Mouse (Mus musculus) olfactory bulb, adult 2 months (tissue): ENCODE measurements at regions not wholly inside any gene's neighbourhood (a gene's known extent, or its start where the extent isn't known, plus 50 kb on each side); places are given as distances from the start of the nearest gene placed in this dataset.

Experiments used
- H3K27ac ChIP-seq: fragments of 200-500 bp; 2 replicates; pipeline ENCODE4 v1.5.1; 2012; ENCODE audit warnings: low read depth, low read length; ENCODE audit not compliant: insufficient read depth
- H3K4me1 ChIP-seq: fragments of 200-500 bp; 2 replicates; pipeline ENCODE4 v1.6.1; 2012; ENCODE audit warnings: low read length; ENCODE audit not compliant: control insufficient read depth, insufficient read depth
- H3K4me3 ChIP-seq: fragments of 200-500 bp; 2 replicates; pipeline ENCODE4 v1.5.1; 2012; ENCODE audit warnings: mild to moderate bottlenecking, low read depth, low read length, moderate library complexity; ENCODE audit not compliant: insufficient read depth
- CTCF ChIP-seq: fragments of 200-500 bp; IDR thresholded peaks from 2 replicates; pipeline ENCODE4 v1.5.1; 2012; ENCODE audit warnings: low read depth, mild to moderate bottlenecking, low read length, moderate library complexity; ENCODE audit not compliant: insufficient read depth
- POLR2A ChIP-seq: fragments of 200-500 bp; IDR thresholded peaks from 2 replicates; pipeline ENCODE4 v1.6.1; 2012; ENCODE audit warnings: mild to moderate bottlenecking, low read depth, low read length, moderate library complexity; ENCODE audit not compliant: insufficient read depth
- WGBS: fragments of 180-500 bp; shearing (Covaris S2); methylation state at CpG from one replicate; pipeline ENCODE4 v1.1.7; 2018; 5-methylcytosine and 5-hydroxymethylcytosine counted together

DNA sequence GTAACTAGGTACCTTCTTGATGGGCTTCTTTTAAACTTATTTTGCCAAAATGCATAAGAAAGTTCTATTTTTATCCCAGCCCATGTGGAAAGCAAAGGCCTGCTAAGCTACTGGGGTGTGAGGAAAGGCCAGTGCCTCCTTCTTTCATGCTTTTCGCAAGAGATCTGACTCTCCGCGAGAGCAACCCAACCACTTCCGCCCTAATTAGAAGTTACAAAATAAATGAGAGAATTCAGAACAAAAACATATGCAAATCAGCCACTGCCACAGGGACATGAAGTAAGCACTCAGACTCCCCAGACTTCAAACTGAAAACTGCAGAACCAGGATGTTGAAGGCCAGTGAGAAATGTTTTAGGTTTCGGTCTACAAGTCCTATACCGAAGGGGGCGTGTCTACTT lies 91.4 kb downstream of the Edn1 start:
- 56% methylated on average over 7 of the region's 7 CpGs for WGBS
- Histone ChIP-seq H3K27ac (no peak overlapping the region), H3K4me3 (no peak overlapping the region), H3K4me1 (no peaks in the 10 kb centered on the region)
- no peak for TF ChIP-seq CTCF
- TF ChIP-seq POLR2A: no peak

DNA sequence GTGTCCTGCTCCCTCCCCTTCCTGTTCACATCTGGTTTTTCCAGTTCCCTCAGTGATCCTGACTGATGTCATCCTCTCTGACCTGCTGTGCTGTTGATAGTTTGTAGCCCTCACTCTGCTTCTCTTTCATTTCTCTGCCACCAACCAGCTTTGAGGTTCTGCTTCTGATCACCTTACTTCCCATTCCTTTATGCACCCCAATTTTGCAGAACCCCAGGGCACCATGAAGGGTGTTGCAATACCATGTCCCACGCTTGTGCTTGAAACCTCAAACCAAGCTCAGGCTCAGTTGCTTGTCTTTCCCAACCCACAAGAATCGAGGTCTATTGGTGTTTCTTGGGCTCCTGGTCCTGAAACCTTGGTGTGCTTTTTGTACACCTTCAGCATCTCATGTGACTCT lies 93.3 kb downstream of the Edn1 start:
- Histone ChIP-seq H3K4me1 (no peaks in the 10 kb centered on the region), H3K4me3 (no peak overlapping the region), H3K27ac (no peak overlapping the region)
- TF ChIP-seq CTCF (no peak), POLR2A (no peak)
- WGBS: 74% methylated on average over 2 of the region's 2 CpGs

DNA sequence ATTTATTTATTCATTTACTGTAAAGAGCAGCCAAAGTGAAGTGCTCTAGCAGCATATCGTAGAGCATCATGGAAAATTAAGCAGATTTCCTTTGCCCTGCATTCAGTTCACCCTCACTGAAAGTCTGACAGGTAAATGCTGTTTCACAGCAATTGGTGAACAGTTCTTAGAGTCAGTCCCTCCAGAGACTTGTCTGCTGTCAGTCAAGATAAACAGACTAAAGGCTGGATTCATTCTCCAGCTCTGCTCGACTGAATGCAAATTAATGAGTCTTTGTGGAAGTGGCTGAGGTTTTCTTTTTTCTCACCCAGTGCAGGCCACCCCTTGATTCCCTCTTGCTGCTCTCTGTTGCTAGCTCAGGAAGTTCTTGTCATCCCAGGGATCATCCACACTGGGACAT lies 100.2 kb downstream of the Edn1 start:
- TF ChIP-seq POLR2A: no peak
- TF ChIP-seq CTCF: no peak
- Histone ChIP-seq H3K27ac (no peak overlapping the region), H3K4me3 (no peak overlapping the region), H3K4me1 (no peaks in the 10 kb centered on the region)
- WGBS: 56% methylated on average over 2 of the region's 2 CpGs

DNA sequence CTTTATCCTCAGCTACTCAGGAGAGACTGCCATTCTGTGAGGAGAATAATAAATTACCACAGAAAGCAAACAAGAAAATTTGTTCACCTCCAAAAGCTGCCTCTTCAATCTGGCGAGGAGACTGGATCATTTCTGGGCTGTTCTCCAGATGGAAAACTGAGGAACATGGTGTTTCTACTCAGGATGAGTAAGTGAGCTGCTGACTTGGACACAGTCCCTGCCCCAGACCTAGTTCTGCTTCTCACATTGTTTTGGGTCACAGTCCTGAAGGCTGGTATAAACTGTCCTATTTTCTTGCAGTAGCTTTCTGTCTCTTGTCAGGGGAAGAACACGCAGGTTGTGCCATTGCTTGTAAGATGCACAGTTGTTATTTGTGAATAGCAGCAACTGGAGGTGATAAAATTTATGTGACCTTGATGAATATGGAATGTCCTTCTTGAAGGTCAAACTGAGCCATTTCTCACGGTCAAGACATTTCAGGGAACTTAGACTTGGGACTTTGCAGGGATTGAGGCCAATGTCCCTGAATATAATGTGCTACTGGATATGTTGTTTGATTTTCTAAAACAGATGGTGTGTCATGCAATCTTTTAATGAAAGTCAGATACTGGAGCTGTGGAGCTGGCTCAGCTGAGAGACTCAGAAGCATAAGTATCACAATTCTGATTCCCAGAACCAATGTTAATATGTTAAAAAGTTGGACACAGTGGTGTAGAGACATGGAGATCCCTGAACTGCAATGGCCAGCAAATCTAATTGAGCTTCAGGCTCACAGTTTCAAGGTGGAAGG lies 102.2 kb downstream of the Edn1 start:
- no peak for TF ChIP-seq POLR2A
- TF ChIP-seq CTCF: no peak
- no peak overlapping the region for H3K4me3 ChIP-seq
- H3K27ac ChIP-seq: no peak overlapping the region
- no peaks in the 10 kb centered on the region for H3K4me1 ChIP-seq
- WGBS: 75% methylated on average over 3 of the region's 3 CpGs

DNA sequence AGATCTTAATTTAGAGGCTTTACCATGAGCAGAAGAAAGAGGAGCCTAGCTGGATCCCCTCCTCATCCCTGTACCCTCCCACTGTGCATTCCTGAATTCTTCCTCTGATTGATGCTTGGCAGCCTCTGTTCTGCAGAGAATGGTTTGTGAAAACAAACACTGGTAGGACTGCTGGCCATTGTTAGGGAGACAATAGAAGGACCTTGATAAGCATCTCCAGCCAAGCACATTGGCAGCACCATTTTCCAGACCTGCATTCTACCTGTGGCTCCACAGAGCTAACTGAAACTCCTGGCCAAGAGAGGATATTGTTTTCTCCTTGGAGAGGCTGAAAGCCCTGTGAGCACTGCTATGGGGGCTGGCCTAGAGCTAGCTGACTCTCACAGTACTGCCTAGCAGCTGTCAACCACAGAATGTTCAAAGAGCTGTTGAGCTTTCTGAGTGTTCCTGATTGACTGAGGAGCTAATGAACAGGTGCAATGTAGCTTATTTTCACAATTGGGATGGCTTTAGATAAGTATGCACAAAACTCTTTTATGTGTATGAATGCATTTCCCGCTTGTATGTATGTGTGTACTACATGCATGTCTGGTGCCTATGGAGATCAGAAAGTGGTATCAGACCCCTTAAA lies 111.5 kb downstream of the Edn1 start:
- no peaks in the 10 kb centered on the region for H3K4me1 ChIP-seq
- H3K27ac ChIP-seq: no peak overlapping the region
- no peak overlapping the region for H3K4me3 ChIP-seq
- WGBS: 93% methylated on average over 1 of the region's 1 CpGs
- TF ChIP-seq CTCF (no peak), POLR2A (no peak)

DNA sequence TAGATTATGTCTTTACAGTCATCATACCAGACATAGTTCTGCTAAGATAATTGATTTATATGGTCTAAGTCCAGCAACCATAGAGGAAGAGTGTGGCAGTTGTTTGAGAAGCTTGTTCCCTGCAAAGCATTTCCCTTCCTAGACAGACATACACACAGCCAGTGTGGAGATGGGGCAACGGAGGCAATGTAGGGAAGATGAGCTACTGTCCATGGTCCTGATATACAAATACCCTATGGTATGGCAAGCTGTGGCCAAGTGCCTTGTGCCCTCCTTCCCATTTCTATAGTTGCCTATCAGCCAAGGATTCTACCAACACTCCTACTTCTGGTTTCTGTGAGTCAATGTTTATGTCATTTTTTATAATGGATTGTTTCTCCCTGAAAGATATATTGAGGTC lies 145.6 kb downstream of the Edn1 start:
- H3K4me3 ChIP-seq: no peak overlapping the region
- TF ChIP-seq CTCF (no peak), POLR2A (no peak)
- H3K4me1 ChIP-seq: no peaks in the 10 kb centered on the region
- H3K27ac ChIP-seq: no peak overlapping the region
- 45% methylated on average over 1 of the region's 1 CpGs for WGBS

DNA sequence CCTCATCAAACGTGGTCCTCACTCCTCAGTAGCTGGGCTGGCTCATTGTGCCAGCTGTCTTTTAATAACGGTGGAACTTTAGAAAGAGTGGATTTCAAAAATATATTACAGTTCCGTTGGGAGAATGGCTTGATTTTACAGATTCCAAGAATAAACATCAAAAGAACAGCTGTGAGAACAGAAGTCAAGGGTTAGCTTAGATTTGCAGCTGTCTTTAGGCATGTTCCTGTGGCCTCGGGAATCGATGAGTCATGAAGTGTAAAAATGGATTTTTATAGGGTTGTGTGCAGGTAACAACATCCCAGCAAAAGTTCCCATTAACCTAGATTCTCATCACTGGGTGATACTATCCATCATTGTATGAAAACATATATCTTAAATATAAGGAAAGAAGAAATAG lies 152.4 kb downstream of the Edn1 start:
- no peak for TF ChIP-seq CTCF
- TF ChIP-seq POLR2A: no peak
- WGBS: 60% methylated on average over 5 of the region's 5 CpGs
- Histone ChIP-seq H3K4me1 (no peaks in the 10 kb centered on the region), H3K4me3 (no peak overlapping the region), H3K27ac (no peak overlapping the region)

DNA sequence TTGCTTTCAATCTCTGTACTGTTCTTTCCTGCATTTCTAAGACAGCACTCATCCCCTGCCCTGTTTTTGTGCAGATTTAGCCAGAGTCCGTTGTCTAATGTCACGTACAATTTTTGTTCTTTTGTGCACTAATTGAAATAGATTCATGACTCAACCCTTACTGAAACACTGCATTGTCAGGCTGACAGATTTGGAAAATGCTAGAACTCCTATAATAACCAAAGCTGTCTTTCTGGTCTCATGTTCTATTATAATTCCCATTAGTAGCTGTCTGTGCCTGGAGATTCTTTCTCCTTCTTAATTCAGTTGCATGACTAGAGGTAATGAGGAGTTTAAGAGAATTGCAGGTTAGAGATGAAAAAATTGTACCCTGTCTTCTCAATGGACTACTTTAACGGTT lies 158.6 kb downstream of the Edn1 start:
- WGBS: 46% methylated on average over 3 of the region's 3 CpGs
- Histone ChIP-seq H3K4me3 (no peak overlapping the region), H3K27ac (no peak overlapping the region), H3K4me1 (no peaks in the 10 kb centered on the region)
- TF ChIP-seq POLR2A: no peak
- no peak for TF ChIP-seq CTCF

DNA sequence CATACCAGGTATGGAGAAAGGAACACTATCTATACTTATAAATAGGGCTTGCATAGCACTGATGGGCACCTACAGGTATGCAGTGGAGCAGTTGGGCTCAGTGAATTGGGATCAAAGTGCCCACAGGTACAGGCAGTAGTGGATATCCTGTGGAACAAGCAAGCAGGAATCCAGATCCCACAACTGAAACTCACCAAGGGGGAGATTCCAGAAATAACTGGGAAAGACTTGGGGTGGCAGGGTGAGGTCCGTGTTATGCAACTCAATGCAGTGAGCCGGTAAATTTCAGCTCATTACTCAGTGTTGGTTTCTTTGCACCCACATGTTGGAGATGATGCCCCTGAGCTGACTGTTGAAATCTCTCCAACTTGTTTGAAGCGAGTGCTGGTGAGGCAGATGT lies 177.5 kb downstream of the Edn1 start:
- Histone ChIP-seq H3K27ac (no peak overlapping the region), H3K4me3 (no peak overlapping the region), H3K4me1 (no peaks in the 10 kb centered on the region)
- 78% methylated on average over 3 of the region's 3 CpGs for WGBS
- no peak for TF ChIP-seq CTCF
- no peak for TF ChIP-seq POLR2A
